Mouse (Mus musculus) E14TG2a.4 (cell line): ENCODE measurements at regions not wholly inside any gene's neighbourhood (a gene's known extent, or its start where the extent isn't known, plus 50 kb on each side); places are given as distances from the start of the nearest gene placed in this dataset.

Experiments
- H3K27me3 ChIP-seq: 2 replicates; pipeline ENCODE4 v1.6.1; 2014; ENCODE audit warnings: low read length, control low read depth; ENCODE audit not compliant: insufficient read depth
- H3K36me3 ChIP-seq: 2 replicates; pipeline ENCODE4 v1.6.1; 2014; ENCODE audit warnings: low read length, control low read depth; ENCODE audit not compliant: insufficient read depth
- H3K4me1 ChIP-seq: replicated peaks from 2 replicates; pipeline ENCODE4 v1.6.1; 2014; ENCODE audit warnings: low read depth, low read length, control low read depth
- H3K4me3 ChIP-seq: replicated peaks from 2 replicates; pipeline ENCODE4 v1.5.1; 2014; ENCODE audit warnings: mild to moderate bottlenecking, low read length
- H3K9me3 ChIP-seq: 2 replicates; pipeline ENCODE4 v1.6.1; 2014; ENCODE audit warnings: low read length, control low read depth
- CTCF ChIP-seq: conservative IDR thresholded peaks from 2 replicates; pipeline ENCODE4 v1.5.1; 2014; ENCODE audit warnings: low read length
- NANOG ChIP-seq: IDR thresholded peaks from 2 replicates; pipeline ENCODE4 v1.6.1; 2014; ENCODE audit warnings: borderline replicate concordance, low read length, mixed read lengths
- POU5F1 ChIP-seq: IDR thresholded peaks from 2 replicates; pipeline ENCODE4 v1.6.1; 2014; ENCODE audit warnings: low read length, borderline replicate concordance

- peaks cover 2% of the 10 kb centered on the region; the same call in 1 of the 2 replicates for H3K27me3 ChIP-seq
- H3K9me3 ChIP-seq, result no peaks in the 10 kb centered on the region
- no peaks in the 10 kb centered on the region for H3K36me3 ChIP-seq
- TF ChIP-seq NANOG (no peak), POU5F1 (no peak), CTCF (no peak)
- no peaks in the 10 kb centered on the region for H3K4me1 ChIP-seq
- no peak overlapping the region for H3K4me3 ChIP-seq
Observed at GRCm38 (mm10) chr2:94772801-94773200, 334.9 kb upstream of the Api5 start.

GRCm38 (mm10) chr2:94772268-94772667, 334.3 kb upstream of the Api5 start:
- no peaks in the 10 kb centered on the region for H3K36me3 ChIP-seq

GRCm38 (mm10) chr2:94766524-94766923, 328.6 kb upstream of the Api5 start:
- Histone ChIP-seq H3K9me3 (no peaks in the 10 kb centered on the region), H3K27me3 (peaks cover 2% of the 10 kb centered on the region; the same call in 1 of the 2 replicates), H3K4me1 (peaks cover 11% of the 10 kb centered on the region), H3K36me3 (no peaks in the 10 kb centered on the region), H3K4me3 (no peak overlapping the region)
- no peak for TF ChIP-seq NANOG
- TF ChIP-seq CTCF, result peak; percentile 72

More at GRCm38 (mm10) chr2:94772268-94772667, 334.3 kb upstream of the Api5 start:
- no peak overlapping the region for H3K4me3 ChIP-seq
- no peak for TF ChIP-seq CTCF
- TF ChIP-seq POU5F1, result no peak
- no peak for TF ChIP-seq NANOG
- no peaks in the 10 kb centered on the region for H3K4me1 ChIP-seq
- H3K9me3 ChIP-seq, result no peaks in the 10 kb centered on the region
- peaks cover 2% of the 10 kb centered on the region; the same call in 1 of the 2 replicates for H3K27me3 ChIP-seq

GRCm38 (mm10) chr2:94764852-94765435, 327.0 kb upstream of the Api5 start:
- TF ChIP-seq NANOG (peak; percentile 45; the same call in 1 of the 2 replicates), CTCF (no peak), POU5F1 (no peak)
- Histone ChIP-seq H3K9me3 (no peaks in the 10 kb centered on the region), H3K4me1 (peaks cover 11% of the 10 kb centered on the region), H3K36me3 (no peaks in the 10 kb centered on the region), H3K4me3 (no peak overlapping the region; the same call in 1 of the 2 replicates), H3K27me3 (peaks cover 2% of the 10 kb centered on the region)

GRCm38 (mm10) chr2:94764451-94764850, 326.5 kb upstream of the Api5 start:
- Histone ChIP-seq H3K27me3 (peaks cover 2% of the 10 kb centered on the region), H3K9me3 (no peaks in the 10 kb centered on the region), H3K4me1 (peaks cover 11% of the 10 kb centered on the region), H3K4me3 (no peak overlapping the region), H3K36me3 (no peaks in the 10 kb centered on the region)
- TF ChIP-seq CTCF, result no peak
- TF ChIP-seq POU5F1, result no peak
- TF ChIP-seq NANOG, result no peak; the same call in 1 of the 2 replicates

GRCm38 (mm10) chr2:94748161-94748711, 310.3 kb upstream of the Api5 start:
- Histone ChIP-seq H3K36me3 (no peaks in the 10 kb centered on the region), H3K27me3 (no peaks in the 10 kb centered on the region), H3K4me1 (no peaks in the 10 kb centered on the region), H3K4me3 (no peak overlapping the region), H3K9me3 (no peaks in the 10 kb centered on the region)
- no peak for TF ChIP-seq CTCF
- no peak for TF ChIP-seq POU5F1
- TF ChIP-seq NANOG, result no peak

- no peaks in the 10 kb centered on the region for H3K27me3 ChIP-seq
- no peak overlapping the region for H3K4me3 ChIP-seq
- no peaks in the 10 kb centered on the region for H3K36me3 ChIP-seq
- no peaks in the 10 kb centered on the region for H3K4me1 ChIP-seq
- no peak for TF ChIP-seq POU5F1
- no peaks in the 10 kb centered on the region for H3K9me3 ChIP-seq
Observed at GRCm38 (mm10) chr2:94729791-94730190, 291.9 kb upstream of the Api5 start.

- TF ChIP-seq CTCF, result no peak
- no peak for TF ChIP-seq POU5F1
- no peak for TF ChIP-seq NANOG
- Histone ChIP-seq H3K4me1 (no peaks in the 10 kb centered on the region), H3K27me3 (no peaks in the 10 kb centered on the region), H3K4me3 (no peak overlapping the region), H3K36me3 (no peaks in the 10 kb centered on the region), H3K9me3 (no peaks in the 10 kb centered on the region)
Observed at GRCm38 (mm10) chr2:94699383-94699782, 261.4 kb upstream of the Api5 start.

- TF ChIP-seq NANOG (no peak), POU5F1 (no peak), CTCF (no peak)
- Histone ChIP-seq H3K4me3 (no peak overlapping the region), H3K9me3 (no peaks in the 10 kb centered on the region), H3K4me1 (no peaks in the 10 kb centered on the region), H3K27me3 (no peaks in the 10 kb centered on the region), H3K36me3 (no peaks in the 10 kb centered on the region)
Observed at GRCm38 (mm10) chr2:94695212-94695611, 257.3 kb upstream of the Api5 start.
